Mouse (Mus musculus) CH12.LX (cell line): ENCODE data around the gene Bdh1.

Experiments
- CTCF ChIP-seq, 2 experiments: IDR thresholded peaks in 1 of 2; conservative IDR thresholded peaks in 1 of 2; 2 replicates each; pipeline ENCODE4 v1.5.1; 2011 to 2012; ENCODE audit warnings: low read depth in 2 of 2, low read length in 2 of 2, improper control_type of control experiment in 1 of 2, inconsistent platforms in 1 of 2, mild to moderate bottlenecking in 1 of 2, moderate library complexity in 1 of 2
- GABPA ChIP-seq: IDR thresholded peaks from 2 replicates; pipeline ENCODE4 v1.6.1; 2012; ENCODE audit warnings: low read depth, low read length, improper control_type of control experiment, inconsistent platforms; ENCODE audit not compliant: insufficient replicate concordance
- NELFE ChIP-seq: IDR thresholded peaks from 2 replicates; pipeline ENCODE4 v1.6.1; 2011; ENCODE audit warnings: low read depth, low read length, improper control_type of control experiment
- POLR2AphosphoS2 ChIP-seq: IDR thresholded peaks from 2 replicates; pipeline ENCODE4 v1.6.1; 2011; ENCODE audit warnings: low read depth, low read length, improper control_type of control experiment
- SMC3 ChIP-seq: IDR thresholded peaks from 2 replicates; pipeline ENCODE4 v1.6.1; 2011; ENCODE audit warnings: low read depth, low read length, improper control_type of control experiment
- ZC3H11A ChIP-seq: IDR thresholded peaks from 2 replicates; pipeline ENCODE4 v1.6.1; 2012; ENCODE audit warnings: low read depth, mild to moderate bottlenecking, inconsistent platforms, low read length, improper control_type of control experiment

DNA sequence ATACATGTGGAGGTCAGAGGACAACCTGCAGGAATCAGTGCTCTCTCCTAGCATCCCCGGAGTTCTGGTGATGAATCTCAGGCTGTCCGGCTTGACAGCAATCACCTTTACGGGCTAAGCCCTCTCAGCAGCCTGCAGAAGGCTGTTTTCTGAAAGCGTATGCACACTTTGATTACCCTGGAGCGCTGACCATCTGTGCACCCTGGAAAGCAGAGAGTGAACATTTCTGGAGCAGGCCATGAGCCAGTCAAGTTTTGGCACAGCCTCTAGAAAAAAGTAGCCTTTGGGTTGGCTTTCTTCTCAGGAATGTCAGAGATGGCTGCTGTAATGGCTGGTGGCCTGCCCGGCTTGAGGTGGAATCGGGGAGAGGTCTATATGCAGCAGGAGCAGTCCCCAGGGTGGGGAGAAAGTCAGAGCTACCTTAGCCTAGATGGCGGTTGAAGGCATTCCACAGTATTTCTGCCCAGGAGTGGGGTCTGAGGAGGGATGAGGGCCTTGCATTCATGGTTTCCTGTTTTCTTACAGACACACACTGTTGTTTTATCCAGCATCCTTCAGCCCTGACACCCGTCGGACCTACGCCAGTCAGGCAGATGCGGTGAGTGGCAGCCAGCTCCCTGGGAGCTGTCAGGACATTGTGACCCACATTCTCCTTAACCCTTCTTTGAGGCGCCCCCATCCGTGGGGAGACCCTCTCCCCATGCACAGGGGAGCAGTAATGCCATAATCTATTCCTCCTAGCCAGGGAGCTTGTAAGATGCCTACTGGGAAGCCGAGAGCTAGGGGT lies 24.2 kb downstream of the Bdh1 start:
- TF ChIP-seq ZC3H11A: no peak
- TF ChIP-seq SMC3: no peak
- no peak for TF ChIP-seq CTCF (conservative IDR thresholded peaks at IDR 0.05 in 1 of 2, IDR thresholded peaks at IDR 0.05 in 1 of 2; ENCODE audit: low read depth in 2 of 2, low read length in 2 of 2)
- no peak for TF ChIP-seq NELFE
- TF ChIP-seq GABPA: no peak
- no peak for TF ChIP-seq POLR2AphosphoS2
